Mouse (Mus musculus): ENCODE results near the gene Mia2. TPM values are rescaled to one million over a fixed set of nuclear protein-coding genes. Genes with fewer than 3 reads are reported as not detected.
A peak's percentile ranks its signal among the peaks of the same experiment; 100 is the strongest.
"Not testable (repeated sequence)": the region's sequence is repeated elsewhere in the genome, so short reads cannot be mapped to it uniquely, and the experiment has no call there.

Mia2 gene
- total RNA-seq, 2 experiments from 2014 or later, result 44.1 to 48.1 TPM

GRCm38 (mm10) chr12:59219325-59220225, 124.0 kb downstream of the Mia2 start, which contains the start of gene Fbxo33:
Fbxo33 (minus strand) TSS chr12:59219725.
- peak; percentile 97 for DNase-seq (ENCODE audit: low spot score in 2 of 2)

GRCm38 (mm10) chr12:59228401-59228800, 132.8 kb downstream of the Mia2 start:
- no peak for DNase-seq (ENCODE audit: low spot score in 2 of 2)

- peak in 1 of 2 experiments; percentile 45 for DNase-seq (ENCODE audit: low spot score in 2 of 2)
These were observed 142.8 kb downstream of the Mia2 start for GRCm38 (mm10) chr12:59238434-59238833.

- not testable (repeated sequence) for DNase-seq (ENCODE audit: low spot score in 2 of 2)
These were observed 145.4 kb downstream of the Mia2 start for GRCm38 (mm10) chr12:59241031-59241430.

Small RNAs within 50 kb of the gene (microRNA-seq; reads per million reads assigned to microRNA genes)
- gene Gm27284, result 0 reads per million in 2 experiments

Other genes with a start within 250 kb of the Mia2 start
- 100 to 1,000 TPM; 108 to 113 TPM for gene Sec23a, start 83.8 kb upstream of the Mia2 start, total RNA-seq (2021)
- gene Gemin2, start 82.4 kb upstream of the Mia2 start, total RNA-seq (2021), result 1 to 10 TPM; 7.0 to 8.2 TPM
- gene Trappc6b, start 34.3 kb upstream of the Mia2 start, total RNA-seq (2021), result 100 to 1,000 TPM; 104 to 119 TPM
- gene Pnn, start 28.9 kb upstream of the Mia2 start, total RNA-seq (2021), result 10 to 100 TPM; 57.6 to 68.9 TPM
- 10 to 100 TPM; 32.3 to 34.0 TPM for gene Fbxo33, start 123.9 kb downstream of the Mia2 start, total RNA-seq (2021)